Mouse (Mus musculus) B cell, adult 2 months (primary cell): ENCODE measurements around the gene Llcfc1.

Experiments
- DNase-seq, 2 experiments: peaks; one replicate each; pipeline ENCODE4 v3.0.0; 2022

Llcfc1 gene

DNA sequence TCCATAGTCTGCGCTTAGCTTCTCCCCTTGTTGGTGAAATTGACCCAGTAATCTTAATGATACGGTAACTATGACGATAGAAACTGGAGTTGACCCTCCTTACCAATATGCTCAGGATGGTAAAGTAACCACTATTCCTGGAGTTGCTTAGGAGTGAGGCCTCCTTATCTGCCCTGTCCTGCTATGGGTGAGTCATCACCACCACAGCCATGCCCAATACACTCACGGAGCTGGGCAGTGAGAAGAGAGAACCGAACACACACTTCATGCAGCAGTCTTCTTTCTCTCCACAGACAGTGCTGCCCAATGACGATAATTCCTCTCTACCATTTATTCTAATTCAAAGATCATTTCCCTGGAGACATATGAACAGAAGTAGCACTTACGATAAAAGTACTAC lies 22.0 kb downstream of the Llcfc1 start:
- no peak for DNase-seq

DNA sequence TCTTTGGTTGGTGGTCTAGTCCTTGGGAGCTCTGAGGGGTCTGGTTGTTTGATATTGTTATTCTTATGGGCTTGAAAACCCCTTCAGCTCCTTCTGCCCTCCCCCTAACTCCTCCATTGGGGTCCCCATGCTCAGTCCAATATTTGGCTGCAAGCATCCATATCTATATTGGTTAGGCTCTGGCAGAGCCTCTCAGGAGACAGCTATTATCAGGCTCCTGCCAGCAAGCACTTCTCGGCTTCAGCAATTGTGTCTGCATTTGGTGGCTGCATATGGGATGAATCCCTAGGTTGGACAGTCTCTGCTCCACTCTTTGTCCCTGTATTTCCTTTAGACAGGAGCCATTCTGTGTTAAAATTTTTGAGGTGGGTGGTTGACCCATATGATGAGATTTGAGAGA lies 26.1 kb downstream of the Llcfc1 start:
- no peak for DNase-seq

DNA sequence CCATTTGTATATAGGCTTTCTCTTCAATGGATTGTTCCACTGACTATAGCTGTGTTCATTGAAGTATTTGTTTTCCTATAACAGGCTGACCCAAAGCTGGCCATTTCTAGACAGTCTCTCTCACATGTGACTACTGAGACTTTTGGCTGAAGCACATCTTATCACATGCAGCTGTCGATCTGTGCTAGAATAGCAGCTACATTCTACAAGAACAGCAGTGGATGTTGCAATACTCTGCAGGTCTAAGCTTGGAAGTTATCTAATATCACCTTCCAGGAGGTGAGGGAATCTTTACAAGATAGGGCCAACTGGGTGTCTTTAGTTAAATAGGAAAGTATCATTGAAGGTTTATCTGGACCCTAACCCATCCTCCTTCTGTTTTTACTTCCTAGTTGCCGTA lies 37.2 kb downstream of the Llcfc1 start:
- no peak for DNase-seq

DNA sequence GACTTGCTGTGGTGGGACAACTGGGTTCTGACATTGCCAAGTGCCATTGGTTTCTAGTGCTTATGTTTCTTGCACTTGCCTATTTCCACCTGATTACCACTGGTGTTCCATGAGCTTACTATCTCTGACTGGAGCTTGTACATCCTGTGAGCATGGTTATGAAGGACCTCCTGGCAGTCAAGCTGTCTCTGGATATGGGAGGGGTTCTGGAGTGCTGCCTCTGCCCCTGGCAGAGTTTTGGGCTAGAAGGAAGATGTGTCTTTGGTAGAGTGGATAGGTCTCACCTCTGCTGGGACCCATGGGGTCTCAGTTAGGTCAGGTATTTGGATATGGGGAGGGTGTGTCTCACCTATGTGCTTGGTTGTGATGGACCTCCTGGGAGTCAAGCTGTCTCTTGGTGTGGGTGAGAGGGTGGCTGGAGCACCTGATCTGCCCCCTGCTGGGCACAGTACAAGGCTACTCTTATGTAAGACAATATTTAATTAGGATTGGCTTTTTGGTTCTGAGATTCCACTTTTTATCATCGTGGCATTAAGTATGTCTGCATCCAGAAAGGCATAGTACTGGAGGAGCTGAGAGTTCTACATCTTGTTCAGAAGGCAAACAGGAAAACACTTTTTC lies 43.9 kb downstream of the Llcfc1 start:
- peak in 1 of 2 experiments; percentile 7 for DNase-seq

DNA sequence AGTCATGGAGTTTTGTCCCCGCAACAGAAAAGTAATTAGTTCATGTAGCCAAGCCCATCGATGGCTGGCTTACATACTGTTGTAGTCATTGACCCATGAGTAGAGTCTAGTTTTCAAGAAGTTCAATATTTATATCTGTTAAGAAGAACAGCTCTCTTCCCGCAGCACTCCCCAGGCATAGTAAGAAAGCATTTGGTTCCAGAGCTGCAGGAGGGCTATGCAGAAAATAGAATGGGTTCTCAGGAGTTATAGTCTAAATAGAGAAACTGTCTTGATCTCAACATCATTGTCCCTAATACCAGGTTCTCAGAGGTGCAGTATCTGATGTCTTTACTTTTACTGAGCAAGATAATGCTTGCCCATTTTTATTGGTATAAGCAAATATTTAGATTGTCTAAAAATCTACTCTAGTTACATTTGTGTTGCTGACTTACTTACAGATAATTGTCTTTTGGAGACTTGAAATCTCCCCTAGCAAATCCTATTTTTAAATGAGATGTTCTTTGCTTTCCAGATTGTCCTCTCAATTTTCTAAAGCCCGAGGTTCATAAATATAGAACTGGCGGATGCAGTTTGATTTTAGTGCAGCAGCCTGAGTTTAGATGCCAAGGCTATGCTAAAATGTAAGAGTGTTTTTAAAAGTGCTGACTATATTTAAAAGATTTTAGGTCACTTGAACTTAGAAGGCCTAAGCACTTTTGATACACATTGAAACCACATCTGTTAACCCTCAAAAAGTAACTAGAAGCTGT lies 50.7 kb downstream of the Llcfc1 start:
- no peak for DNase-seq
